Mouse (Mus musculus) MN1 (cell line): Measurements from ENCODE around the gene Pgc.
A peak's percentile ranks its signal among the peaks of the same experiment; 100 is the strongest.

Source experiments
- DNase-seq: peaks from one replicate; pipeline ENCODE4 v3.0.0-alpha.2; 2016; ENCODE audit warnings: low spot score

Pgc gene

GRCm38 (mm10) chr17:47750101-47750500 lies 23.5 kb downstream of the Pgc start:
- DNase-seq = no peak

GRCm38 (mm10) chr17:47751811-47752210 lies 25.2 kb downstream of the Pgc start:
- no peak for DNase-seq

DNA sequence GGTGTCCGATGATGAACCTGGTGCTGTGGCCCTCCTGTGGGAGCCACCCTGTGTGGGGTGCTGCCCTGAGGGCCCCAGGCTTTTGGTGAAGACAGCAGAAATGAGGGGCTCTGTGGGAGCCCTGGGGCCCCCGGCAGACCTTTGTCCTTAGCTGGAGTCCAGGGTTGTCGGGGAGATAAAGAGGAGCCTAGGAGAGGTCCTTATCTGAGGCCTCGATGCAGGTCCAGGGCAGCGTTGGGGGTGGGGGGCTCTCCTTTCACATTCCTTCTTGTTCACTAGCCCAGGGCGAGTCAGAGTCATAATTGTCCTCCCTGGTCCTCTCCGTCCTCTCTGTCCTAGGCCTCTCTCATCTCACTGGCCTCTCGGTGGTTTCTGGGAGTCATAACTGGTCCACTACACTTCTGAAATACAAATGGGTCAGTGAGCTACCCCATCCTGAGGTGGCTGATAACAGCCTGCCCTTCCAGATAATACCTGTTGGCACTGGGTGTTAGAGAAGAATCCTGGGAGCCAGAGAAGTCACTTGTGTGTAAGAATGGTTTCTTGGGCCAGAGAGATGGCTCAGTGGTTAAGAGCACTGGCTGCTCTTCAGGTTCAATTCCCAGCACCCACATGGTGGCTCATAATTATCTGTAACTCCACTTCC lies 26.6 kb downstream of the Pgc start:
- no peak for DNase-seq

DNA sequence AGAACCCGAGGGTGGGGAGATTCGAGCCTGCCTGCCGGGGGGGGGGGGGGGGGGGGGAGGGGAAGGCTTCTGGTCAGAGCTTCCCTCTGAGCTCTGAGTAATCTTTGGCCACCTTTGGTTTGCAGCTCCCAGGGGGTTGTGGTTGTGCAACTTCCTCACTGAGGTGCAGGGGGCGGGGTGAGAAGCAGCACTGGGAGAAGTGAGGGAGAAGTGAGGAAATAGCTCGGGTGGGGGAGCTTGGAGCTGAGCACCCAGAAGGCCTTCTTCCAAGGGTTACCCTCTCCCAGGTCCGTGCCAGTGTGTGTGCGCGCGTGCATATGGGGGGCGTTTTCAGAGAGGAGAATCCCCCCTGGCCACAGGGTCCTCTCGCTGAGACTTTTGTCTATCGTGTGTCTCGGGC lies 27.6 kb downstream of the Pgc start:
- DNase-seq = no peak

GRCm38 (mm10) chr17:47756366-47756765 lies 29.7 kb downstream of the Pgc start:
- DNase-seq = no peak

DNA sequence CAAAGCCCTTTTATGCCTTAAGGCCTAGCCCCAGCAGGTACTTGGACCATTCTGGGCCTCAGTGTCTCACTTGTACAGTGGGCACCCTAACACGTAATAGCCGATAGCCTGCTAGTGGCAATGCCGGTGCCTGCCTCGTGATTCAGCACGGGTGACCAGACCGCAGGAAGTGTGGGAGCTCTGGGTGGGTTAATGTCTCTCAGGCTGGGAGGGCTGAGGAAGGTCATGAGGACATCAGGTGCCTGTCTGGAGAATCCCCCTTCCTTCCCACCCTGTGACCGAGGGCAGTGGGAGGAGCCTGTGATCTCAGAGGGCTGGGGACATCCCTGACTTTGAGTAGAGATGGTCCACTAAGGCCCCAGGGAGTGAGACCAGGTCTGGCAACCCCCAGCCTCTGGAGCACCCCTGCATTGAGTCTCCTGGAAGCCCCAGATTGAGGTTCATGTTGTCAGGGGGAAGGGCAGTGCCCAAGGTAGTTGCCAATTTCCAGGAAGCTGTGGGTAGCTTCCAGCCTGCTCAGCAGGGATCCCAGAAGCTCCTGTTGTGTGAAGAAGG lies 30.5 kb downstream of the Pgc start:
- DNase-seq = no peak

GRCm38 (mm10) chr17:47759702-47760410 lies 33.2 kb downstream of the Pgc start:
- DNase-seq = peak; percentile 61

GRCm38 (mm10) chr17:47762028-47762427 lies 35.4 kb downstream of the Pgc start:
- peak; percentile 20 for DNase-seq

DNA sequence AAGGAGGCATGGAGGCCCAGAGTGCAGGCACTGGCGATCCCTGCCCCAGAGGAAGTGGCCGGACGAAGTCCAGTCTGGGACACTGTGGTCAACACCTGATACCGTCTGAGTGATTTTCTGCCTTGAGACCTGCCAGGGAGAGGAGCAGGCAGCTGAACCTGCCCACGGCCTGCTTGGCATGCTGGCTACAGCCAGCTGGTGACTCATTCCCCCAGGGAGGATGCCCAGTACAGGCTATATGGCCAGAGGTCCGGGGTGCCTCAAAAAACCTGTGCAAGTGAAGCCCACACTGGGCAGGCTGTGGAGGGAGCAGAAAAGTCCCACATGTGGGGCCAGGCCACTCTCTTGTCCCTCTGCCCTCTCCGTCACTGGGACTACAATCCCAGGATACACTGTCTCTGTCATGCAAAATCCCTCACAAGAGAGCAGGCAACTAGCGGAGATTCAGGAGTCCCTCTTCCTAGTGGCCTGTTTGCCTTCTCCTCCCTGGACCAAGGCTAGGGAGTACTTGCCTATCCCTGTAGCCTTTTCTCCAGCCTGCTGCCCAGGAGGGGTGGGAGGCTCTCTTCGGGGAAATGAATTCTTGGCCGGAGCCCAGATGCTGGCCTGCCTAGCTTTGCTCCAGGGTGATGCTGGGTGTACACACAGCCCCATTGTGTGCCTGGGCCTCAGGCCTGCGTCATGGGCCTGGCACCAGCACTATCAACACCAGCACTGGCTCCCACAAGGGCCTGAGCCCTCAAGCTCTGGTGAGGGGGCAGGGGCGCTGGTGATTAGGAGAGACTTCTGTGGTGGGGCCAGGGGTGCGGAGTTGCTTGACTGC lies 36.1 kb downstream of the Pgc start:
- peak; percentile 94 for DNase-seq

DNA sequence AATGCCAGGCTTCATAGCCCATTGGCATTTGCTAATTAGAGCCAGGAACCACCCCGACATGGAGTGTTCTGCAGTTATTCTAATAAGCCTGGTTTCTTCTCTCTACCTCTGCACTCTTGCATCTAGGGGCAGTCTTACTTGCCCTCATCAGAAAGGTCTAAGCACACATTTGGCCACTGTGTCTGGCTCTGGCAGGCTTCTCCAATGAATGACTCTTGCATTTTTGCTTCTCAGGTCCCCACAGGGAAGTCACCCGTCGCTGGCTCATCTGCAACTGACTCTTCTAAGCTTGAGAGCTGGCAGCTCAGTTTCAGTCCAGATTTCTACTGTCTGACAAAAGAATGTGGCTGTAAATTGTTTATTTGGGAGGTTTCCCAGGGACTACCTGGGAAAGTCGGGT lies 39.3 kb downstream of the Pgc start:
- DNase-seq = no peak

- no peak for DNase-seq
These were observed 39.9 kb downstream of the Pgc start for GRCm38 (mm10) chr17:47766407-47767043.

GRCm38 (mm10) chr17:47767081-47767455 lies 40.4 kb downstream of the Pgc start:
- DNase-seq = no peak

GRCm38 (mm10) chr17:47767456-47768141 lies 41.0 kb downstream of the Pgc start:
- no peak for DNase-seq

- no peak for DNase-seq
These were observed 42.1 kb downstream of the Pgc start for GRCm38 (mm10) chr17:47768707-47769276.

DNA sequence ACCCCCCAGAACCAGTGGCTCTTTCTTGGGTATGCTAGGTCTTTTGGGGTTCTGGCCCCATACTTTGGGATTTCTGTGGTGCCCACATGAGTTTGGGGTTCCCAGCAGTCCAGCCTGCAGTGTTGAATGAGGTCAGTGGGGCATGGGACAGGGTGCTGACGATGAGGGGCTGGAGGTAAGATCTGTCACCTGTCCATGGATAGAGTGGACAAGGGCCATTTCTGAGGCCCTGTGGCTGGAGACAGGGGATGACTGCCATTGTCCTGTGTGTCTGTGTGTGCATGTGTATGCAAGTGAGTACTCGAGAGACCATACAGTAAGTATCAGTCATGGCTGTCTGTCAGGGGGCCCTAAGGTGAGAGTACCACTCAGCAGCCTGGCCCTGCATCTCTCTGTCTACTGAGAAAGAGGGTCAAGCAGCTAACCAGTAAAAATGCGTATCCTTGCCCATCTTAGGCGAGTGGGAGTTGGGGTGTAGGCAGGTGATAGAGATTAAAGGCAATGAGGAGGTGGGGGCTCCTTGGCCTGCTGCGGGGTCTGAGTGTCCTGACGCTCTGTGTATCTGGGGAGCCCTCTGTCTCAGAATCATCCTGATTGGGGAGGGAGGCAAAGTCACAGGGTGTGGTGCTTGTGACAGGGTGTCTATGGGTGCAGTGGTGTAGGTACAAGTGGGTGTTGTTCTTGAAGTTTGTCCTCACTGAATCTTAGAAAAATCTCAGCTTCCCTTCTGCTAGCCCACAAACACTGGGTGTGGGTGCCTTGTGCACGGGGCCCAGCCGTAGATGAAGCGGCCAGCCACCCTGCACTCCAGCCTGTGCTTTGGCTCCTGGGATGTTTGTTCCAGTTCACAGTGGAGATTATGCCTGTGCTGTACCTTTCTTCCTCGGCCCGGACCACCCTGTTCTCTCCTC lies 43.0 kb downstream of the Pgc start:
- no peak for DNase-seq

- no peak for DNase-seq
These were observed 47.0 kb downstream of the Pgc start for GRCm38 (mm10) chr17:47773604-47774003.

DNA sequence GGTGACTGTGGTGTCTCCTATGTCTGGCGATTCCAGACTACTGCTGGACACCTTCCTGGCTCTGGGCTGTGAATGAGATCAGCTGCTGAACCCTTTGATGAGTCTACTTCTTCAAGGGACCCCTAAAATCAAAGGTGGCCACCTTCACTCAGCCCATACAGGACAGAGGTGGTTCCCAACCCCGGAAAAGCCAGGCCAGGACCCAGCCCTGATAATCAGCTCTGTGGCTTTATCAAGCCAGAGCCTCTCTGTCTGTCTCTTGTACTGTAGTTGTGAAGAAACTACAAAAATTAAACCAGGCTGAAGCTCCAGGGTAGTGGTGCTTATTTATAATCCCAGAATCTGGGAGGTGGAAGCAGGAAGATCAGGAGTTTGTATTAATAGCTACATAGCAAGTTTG lies 50.5 kb downstream of the Pgc start:
- DNase-seq = no peak

DNA sequence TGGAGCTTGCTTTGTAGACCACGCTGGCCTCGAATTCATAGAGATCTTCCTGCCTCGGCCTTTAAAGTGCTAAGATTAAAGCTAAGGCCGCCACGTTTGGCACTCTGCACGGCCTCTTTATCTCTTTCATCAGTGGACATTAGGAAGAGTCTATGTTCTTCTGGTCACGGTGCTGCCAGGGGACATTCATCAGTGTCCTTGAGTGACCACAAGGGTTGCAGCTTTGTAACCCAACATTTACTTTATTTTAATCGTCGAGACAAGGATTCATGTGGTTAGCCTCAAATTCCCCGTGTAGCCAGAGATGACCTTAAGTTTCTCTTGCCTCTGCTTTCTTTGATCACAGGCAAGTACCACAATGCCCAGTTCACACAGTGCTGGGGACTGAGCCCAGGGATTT lies 53.8 kb downstream of the Pgc start:
- no peak for DNase-seq

GRCm38 (mm10) chr17:47782486-47782885 lies 55.8 kb downstream of the Pgc start:
- DNase-seq = no peak
